Mouse (Mus musculus) testis, adult 2 months (tissue): ENCODE measurements at regions not wholly inside any gene's neighbourhood (a gene's known extent, or its start where the extent isn't known, plus 50 kb on each side); places are given as distances from the start of the nearest gene placed in this dataset.

ENCODE experiments used
- CTCF ChIP-seq: fragments of 200-500 bp; IDR thresholded peaks from 2 replicates; pipeline ENCODE4 v1.5.1; 2012; ENCODE audit warnings: low read depth, mild to moderate bottlenecking, inconsistent platforms, low read length, moderate library complexity; ENCODE audit not compliant: control insufficient read depth, insufficient read depth, insufficient replicate concordance
- POLR2A ChIP-seq: fragments of 200-500 bp; IDR thresholded peaks from 2 replicates; pipeline ENCODE4 v1.6.1; 2012; ENCODE audit warnings: low read depth, mild to moderate bottlenecking, inconsistent platforms, low read length, moderate library complexity; ENCODE audit not compliant: control insufficient read depth

GRCm38 (mm10) chr3:34837644-34838332, 187.6 kb downstream of the Sox2 start:
- TF ChIP-seq POLR2A (no peak), CTCF (no peak)
